Mouse (Mus musculus): Measurements from ENCODE around the gene Zbtb43. TPM values are rescaled to one million over a fixed set of nuclear protein-coding genes. Genes with fewer than 3 reads are reported as not detected.

Zbtb43 gene
- polyA plus RNA-seq, 1 experiment from 2014 or later: 19.9 TPM

DNA sequence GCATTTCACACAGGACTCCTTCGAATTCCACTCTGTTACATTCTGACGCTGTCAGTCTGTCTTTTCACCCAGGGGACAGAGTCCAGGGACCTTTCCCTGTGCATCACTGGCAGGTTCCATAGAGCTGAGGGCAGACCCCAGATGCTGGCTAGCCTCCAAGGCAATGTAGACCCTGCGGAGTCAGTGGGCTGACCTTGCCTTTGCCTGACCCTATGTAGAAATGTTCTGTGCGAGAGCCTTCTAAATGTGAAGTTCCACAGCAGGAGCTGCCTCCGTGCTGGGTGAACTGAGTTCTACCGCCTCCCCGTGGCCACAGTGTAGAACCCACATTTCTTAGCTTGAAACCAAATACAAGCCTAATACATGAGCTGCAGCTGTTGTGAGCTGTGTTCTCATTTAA, 66.1 kb downstream of the Zbtb43 start:
- peak; percentile 65 for DNase-seq (ENCODE audit: low spot score)
- Histone ChIP-seq H3K36me3 (peaks cover 6% of the 10 kb centered on the region), H3K27ac (no peak overlapping the region), H3K4me3 (no peak overlapping the region), H3K4me1 (0 out of 2 replicates have a peak, but pooled peaks cover 3% of the 10 kb centered on the region), H3K27me3 (ENCODE audit: low read depth, poor library complexity, severe bottlenecking) (no peaks in the 10 kb centered on the region), H3K9me3 (replicated peaks) (no peaks in the 10 kb centered on the region)
- WGBS: 36% methylated on average over 7 of the region's 7 CpGs

DNA sequence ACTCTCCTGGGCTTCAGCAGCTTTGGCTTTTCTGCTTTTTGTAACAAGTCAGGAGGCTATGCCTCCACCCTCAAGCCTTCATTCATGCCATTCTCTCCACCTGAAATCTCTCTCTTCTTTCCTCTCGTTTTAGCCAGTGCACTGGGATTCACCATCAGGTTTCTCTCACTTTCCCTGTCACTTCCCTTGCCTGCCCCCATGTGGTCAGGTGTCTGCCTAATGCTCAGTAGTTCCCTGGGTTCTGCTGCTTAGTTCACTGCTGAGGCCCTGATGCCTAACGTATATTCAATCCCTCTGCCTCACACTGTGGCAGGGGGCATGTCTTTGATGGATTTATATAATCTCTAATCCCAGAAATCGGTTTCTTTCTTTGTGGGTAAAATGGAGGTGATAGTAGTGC, 67.1 kb downstream of the Zbtb43 start:
- WGBS: 37% methylated on average over 3 of the region's 3 CpGs
- 0 out of 2 replicates have a peak, but pooled peaks cover 3% of the 10 kb centered on the region for H3K4me1 ChIP-seq
- no peak for DNase-seq (ENCODE audit: low spot score)
- H3K9me3 ChIP-seq (replicated peaks): no peaks in the 10 kb centered on the region
- no peaks in the 10 kb centered on the region for H3K27me3 ChIP-seq (ENCODE audit: low read depth, poor library complexity, severe bottlenecking)
- peaks cover 2% of the 10 kb centered on the region; the same call in 1 of the 2 replicates for H3K36me3 ChIP-seq
- no peak overlapping the region for H3K4me3 ChIP-seq
- H3K27ac ChIP-seq: no peak overlapping the region

DNA sequence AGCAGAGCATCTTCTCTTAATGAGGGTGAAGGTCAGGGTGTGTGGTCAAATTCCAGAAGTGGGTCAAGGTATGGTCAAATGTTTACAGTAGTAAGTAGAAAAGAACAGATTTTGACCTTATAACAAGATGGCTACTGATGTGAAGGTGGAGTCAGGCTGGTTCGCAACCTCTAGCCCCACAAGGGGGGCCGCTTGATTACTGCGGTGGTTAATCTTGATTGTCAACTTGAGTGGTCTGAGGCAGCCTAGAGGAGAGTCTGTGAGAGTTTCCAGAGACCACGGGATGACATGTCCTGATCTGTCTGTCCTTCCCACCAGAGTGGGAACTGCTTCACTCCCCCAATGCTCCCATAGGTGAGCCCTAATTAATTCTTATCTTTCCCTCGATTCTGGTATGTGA, 67.8 kb downstream of the Zbtb43 start:
- H3K27me3 ChIP-seq (ENCODE audit: low read depth, poor library complexity, severe bottlenecking): no peaks in the 10 kb centered on the region
- H3K4me1 ChIP-seq: 0 out of 2 replicates have a peak, but pooled peaks cover 3% of the 10 kb centered on the region
- DNase-seq (ENCODE audit: low spot score): no peak
- no peaks in the 10 kb centered on the region for H3K9me3 ChIP-seq (replicated peaks)
- no peak overlapping the region for H3K27ac ChIP-seq
- WGBS: 82% methylated on average over 5 of the region's 5 CpGs
- no peak overlapping the region for H3K4me3 ChIP-seq
- H3K36me3 ChIP-seq: no peaks in the 10 kb centered on the region

Other genes with a start within 250 kb of the Zbtb43 start
- 2.4 and 3.8 TPM in 2 replicates for gene Ralgps1, start 97.1 kb downstream of the Zbtb43 start, polyA plus RNA-seq (2016; fragmentation: Nextera tagmentation; extraction: Ambion mirVana)
- 7.1 and 8.6 TPM in 2 replicates for gene Zbtb34, start 37.2 kb downstream of the Zbtb43 start, polyA plus RNA-seq (2016; fragmentation: Nextera tagmentation; extraction: Ambion mirVana)
- 11.0 and 13.9 TPM in 2 replicates for gene Lmx1b, start 172.0 kb upstream of the Zbtb43 start, polyA plus RNA-seq (2016; fragmentation: Nextera tagmentation; extraction: Ambion mirVana)